Mouse (Mus musculus) limb, embryonic 13.5 days (tissue): ENCODE results near the gene Pdcd10. TPM values are rescaled to one million over a fixed set of nuclear protein-coding genes. Genes with fewer than 3 reads are reported as not detected.
A peak's percentile ranks its signal among the peaks of the same experiment; 100 is the strongest.

Experiments used
- ATAC-seq: fragments of 200-750 bp; cut with Nextera tagmentation; 2 replicates; pipeline ENCODE4 v1.8.0; 2017; ENCODE audit warnings: low read depth, moderate number of reproducible peaks, moderate TSS enrichment; ENCODE audit not compliant: low FRiP score
- H3K27ac ChIP-seq: fragments of 300-500 bp; sonication (generic); 2 replicates; pipeline ENCODE4 v1.5.1; 2015; ENCODE audit warnings: inconsistent platforms, mild to moderate bottlenecking, moderate library complexity
- H3K27me3 ChIP-seq: fragments of 300-500 bp; sonication (generic); 2 replicates; pipeline ENCODE4 v1.6.1; 2015; ENCODE audit warnings: mild to moderate bottlenecking, inconsistent platforms
- H3K36me3 ChIP-seq: fragments of 300-500 bp; sonication (generic); 2 replicates; pipeline ENCODE4 v1.6.1; 2015; ENCODE audit warnings: inconsistent platforms, mild to moderate bottlenecking, moderate library complexity
- H3K4me1 ChIP-seq: fragments of 300-500 bp; sonication (generic); 2 replicates; pipeline ENCODE4 v1.6.1; 2015; ENCODE audit warnings: inconsistent platforms
- H3K4me2 ChIP-seq: fragments of 300-500 bp; sonication (generic); replicated peaks from 2 replicates; pipeline ENCODE4 v1.6.1; 2015; ENCODE audit warnings: inconsistent platforms, mild to moderate bottlenecking, moderate library complexity
- H3K4me3 ChIP-seq: fragments of 300-500 bp; sonication (generic); 2 replicates; pipeline ENCODE4 v1.5.1; 2015; ENCODE audit warnings: moderate library complexity, mild to moderate bottlenecking, inconsistent platforms
- H3K9ac ChIP-seq: fragments of 300-500 bp; sonication (generic); 2 replicates; pipeline ENCODE4 v1.6.1; 2015; ENCODE audit warnings: mild to moderate bottlenecking, inconsistent platforms
- H3K9me3 ChIP-seq: fragments of 300-500 bp; sonication (generic); 2 replicates; pipeline ENCODE4 v1.6.1; 2016; ENCODE audit warnings: inconsistent platforms
- WGBS: fragments of 180-500 bp; shearing (Covaris S2); methylation state at CpG from one replicate; pipeline ENCODE4 v1.1.7; 2015; 5-methylcytosine and 5-hydroxymethylcytosine counted together
- polyA plus RNA-seq: library from polyadenylated mRNA; unstranded; fragments of >200 nt; fragmentation: Nextera tagmentation; extraction: Ambion mirVana; gene quantifications from 2 replicates; pipeline ENCODE4 v1.2.1, GENCODE M21; 2015

The Pdcd10 gene
- polyA plus RNA-seq, 1 experiment from 2014 or later, result 83.0 TPM

GRCm38 (mm10) chr3:75534045-75534834 lies 22.4 kb downstream of the Pdcd10 start:
- WGBS, result 96% methylated on average over 3 of the region's 3 CpGs
- H3K9me3 ChIP-seq, result no peaks in the 10 kb centered on the region
- no peak for ATAC-seq
- peaks cover 23% of the 10 kb centered on the region for H3K36me3 ChIP-seq
- no peak overlapping the region for H3K4me2 ChIP-seq
- H3K27me3 ChIP-seq, result no peaks in the 10 kb centered on the region
- no peak overlapping the region for H3K9ac ChIP-seq
- H3K27ac ChIP-seq, result no peak overlapping the region
- no peak overlapping the region for H3K4me3 ChIP-seq
- no peaks in the 10 kb centered on the region for H3K4me1 ChIP-seq

- no peak overlapping the region for H3K9ac ChIP-seq
- H3K9me3 ChIP-seq, result no peaks in the 10 kb centered on the region
- no peak overlapping the region for H3K27ac ChIP-seq
- no peaks in the 10 kb centered on the region for H3K27me3 ChIP-seq
- no peak overlapping the region for H3K4me3 ChIP-seq
- H3K4me2 ChIP-seq, result no peak overlapping the region
- peaks cover 24% of the 10 kb centered on the region for H3K36me3 ChIP-seq
- H3K4me1 ChIP-seq, result no peaks in the 10 kb centered on the region
- no peak for ATAC-seq
- WGBS, result 89% methylated on average over 3 of the region's 3 CpGs
These were observed 25.6 kb downstream of the Pdcd10 start for GRCm38 (mm10) chr3:75531074-75531473.

- Histone ChIP-seq H3K27ac (no peak overlapping the region), H3K9ac (no peak overlapping the region), H3K36me3 (peaks cover 50% of the 10 kb centered on the region), H3K4me1 (no peaks in the 10 kb centered on the region), H3K9me3 (no peaks in the 10 kb centered on the region), H3K27me3 (no peaks in the 10 kb centered on the region), H3K4me2 (no peak overlapping the region), H3K4me3 (no peak overlapping the region)
- 90% methylated on average over 1 of the region's 1 CpGs for WGBS
- no peak for ATAC-seq
These were observed 34.1 kb downstream of the Pdcd10 start for GRCm38 (mm10) chr3:75522527-75522926.

- no peak overlapping the region for H3K4me2 ChIP-seq
- WGBS, result 85% methylated on average over 2 of the region's 2 CpGs
- H3K27me3 ChIP-seq, result no peaks in the 10 kb centered on the region
- no peak overlapping the region for H3K4me3 ChIP-seq
- no peak for ATAC-seq
- H3K36me3 ChIP-seq, result peaks cover 39% of the 10 kb centered on the region
- no peaks in the 10 kb centered on the region for H3K4me1 ChIP-seq
- H3K9me3 ChIP-seq, result no peaks in the 10 kb centered on the region
- no peak overlapping the region for H3K27ac ChIP-seq
- no peak overlapping the region for H3K9ac ChIP-seq
These were observed 35.3 kb downstream of the Pdcd10 start for GRCm38 (mm10) chr3:75521314-75521713.

GRCm38 (mm10) chr3:75517631-75518250 lies 38.9 kb downstream of the Pdcd10 start:
- Histone ChIP-seq H3K27ac (no peak overlapping the region), H3K4me2 (no peak overlapping the region), H3K4me1 (no peaks in the 10 kb centered on the region), H3K9me3 (no peaks in the 10 kb centered on the region), H3K4me3 (no peak overlapping the region), H3K36me3 (peaks cover 28% of the 10 kb centered on the region), H3K9ac (no peak overlapping the region), H3K27me3 (no peaks in the 10 kb centered on the region)
- 31% methylated on average over 7 of the region's 7 CpGs for WGBS
- ATAC-seq, result no peak

- Histone ChIP-seq H3K27ac (no peak overlapping the region), H3K4me1 (no peaks in the 10 kb centered on the region), H3K36me3 (no peaks in the 10 kb centered on the region), H3K4me2 (no peak overlapping the region), H3K4me3 (no peak overlapping the region), H3K27me3 (no peaks in the 10 kb centered on the region), H3K9me3 (no peaks in the 10 kb centered on the region), H3K9ac (no peak overlapping the region)
- 75% methylated on average over 7 of the region's 7 CpGs for WGBS
- no peak for ATAC-seq
These were observed 57.4 kb downstream of the Pdcd10 start for GRCm38 (mm10) chr3:75498961-75499960.

GRCm38 (mm10) chr3:75492913-75493312 lies 63.7 kb downstream of the Pdcd10 start:
- H3K4me2 ChIP-seq, result no peak overlapping the region
- no peaks in the 10 kb centered on the region for H3K27me3 ChIP-seq
- ATAC-seq, result peak; percentile 75; the same call in 1 of the 2 replicates
- 22% methylated on average over 3 of the region's 3 CpGs for WGBS
- H3K9me3 ChIP-seq, result no peaks in the 10 kb centered on the region
- H3K27ac ChIP-seq, result no peak overlapping the region; the same call in 1 of the 2 replicates
- 0 out of 2 replicates have a peak, but pooled peaks cover 2% of the 10 kb centered on the region for H3K4me1 ChIP-seq
- H3K36me3 ChIP-seq, result no peaks in the 10 kb centered on the region
- no peak overlapping the region for H3K9ac ChIP-seq
- no peak overlapping the region for H3K4me3 ChIP-seq

- no peaks in the 10 kb centered on the region for H3K4me1 ChIP-seq
- no peak within 1 kb of the TSS for H3K4me2 ChIP-seq
- no peaks in the 10 kb centered on the region for H3K27me3 ChIP-seq
- no peak within 1 kb of the TSS for H3K27ac ChIP-seq
- H3K4me3 ChIP-seq, result no peak within 1 kb of the TSS
- no peaks in the 10 kb centered on the region for H3K36me3 ChIP-seq
- 81% methylated on average over 2 of the region's 2 CpGs for WGBS
- no peak within 1 kb of the TSS for H3K9ac ChIP-seq
- ATAC-seq, result no peak
- H3K9me3 ChIP-seq, result no peaks in the 10 kb centered on the region
These were observed 74.6 kb downstream of the Pdcd10 start, which contains the start of gene Wdr49 for GRCm38 (mm10) chr3:75482056-75482455. Gene Wdr49, minus strand, starts transcription at chr3:75482156.

GRCm38 (mm10) chr3:75475106-75475505 lies 81.5 kb downstream of the Pdcd10 start:
- 71% methylated on average over 7 of the region's 7 CpGs for WGBS
- Histone ChIP-seq H3K4me1 (no peaks in the 10 kb centered on the region), H3K27me3 (no peaks in the 10 kb centered on the region), H3K9ac (no peak overlapping the region), H3K4me3 (no peak overlapping the region), H3K36me3 (no peaks in the 10 kb centered on the region), H3K4me2 (no peak overlapping the region), H3K9me3 (no peaks in the 10 kb centered on the region), H3K27ac (no peak overlapping the region)
- ATAC-seq, result no peak

GRCm38 (mm10) chr3:75474657-75475056 lies 82.0 kb downstream of the Pdcd10 start:
- 89% methylated on average over 7 of the region's 7 CpGs for WGBS
- no peaks in the 10 kb centered on the region for H3K36me3 ChIP-seq
- H3K27ac ChIP-seq, result no peak overlapping the region
- ATAC-seq, result no peak
- no peaks in the 10 kb centered on the region for H3K4me1 ChIP-seq
- no peaks in the 10 kb centered on the region for H3K9me3 ChIP-seq
- no peak overlapping the region for H3K4me3 ChIP-seq
- no peaks in the 10 kb centered on the region for H3K27me3 ChIP-seq
- H3K9ac ChIP-seq, result no peak overlapping the region
- H3K4me2 ChIP-seq, result no peak overlapping the region

- no peaks in the 10 kb centered on the region for H3K27me3 ChIP-seq
- H3K27ac ChIP-seq, result no peak overlapping the region
- no peak for ATAC-seq
- no peaks in the 10 kb centered on the region for H3K9me3 ChIP-seq
- no peak overlapping the region for H3K9ac ChIP-seq
- H3K4me3 ChIP-seq, result no peak overlapping the region
- no peaks in the 10 kb centered on the region for H3K4me1 ChIP-seq
- no peaks in the 10 kb centered on the region for H3K36me3 ChIP-seq
- 84% methylated on average over 7 of the region's 7 CpGs for WGBS
- H3K4me2 ChIP-seq, result no peak overlapping the region
These were observed 88.5 kb downstream of the Pdcd10 start for GRCm38 (mm10) chr3:75468154-75468553.
